Mouse (Mus musculus) liver, embryonic 14.5 days (tissue): ENCODE measurements around the gene Maco1. TPM values are rescaled to one million over a fixed set of nuclear protein-coding genes. Genes with fewer than 3 reads are reported as not detected.

Source experiments
- ATAC-seq: fragments of 200-750 bp; cut with Nextera tagmentation; 2 replicates; pipeline ENCODE4 v1.8.0; 2017; ENCODE audit warnings: moderate number of reproducible peaks, mild to moderate bottlenecking, moderate library complexity; ENCODE audit not compliant: insufficient read depth
- DNase-seq, 3 experiments: peaks; one replicate each; pipeline ENCODE4 v3.0.0-alpha.2; 2012 to 2013; ENCODE audit warnings: low read depth in 3 of 3, low spot score in 3 of 3
- H3K27ac ChIP-seq: fragments of 300-500 bp; sonication (generic); 2 replicates; pipeline ENCODE4 v1.5.1; 2014; ENCODE audit warnings: moderate library complexity, mild to moderate bottlenecking, control low read depth, inconsistent platforms
- H3K27me3 ChIP-seq: fragments of 300-500 bp; sonication (generic); 2 replicates; pipeline ENCODE4 v1.6.1; 2014; ENCODE audit warnings: mild to moderate bottlenecking, low read length, moderate library complexity; ENCODE audit not compliant: control insufficient read depth, insufficient read depth
- H3K36me3 ChIP-seq: fragments of 300-500 bp; sonication (generic); replicated peaks from 2 replicates; pipeline ENCODE4 v1.6.1; 2014; ENCODE audit warnings: low read depth; ENCODE audit not compliant: control insufficient read depth, insufficient read depth
- H3K4me1 ChIP-seq, 2 experiments: fragments of 200-500 bp in 1 of 2; fragments of 300-500 bp in 1 of 2; sonication (generic) in 1 of 2; replicated peaks; 2 replicates each; pipeline ENCODE4 v1.6.1; 2012 to 2014; ENCODE audit warnings: antibody characterized with exemption in 1 of 2, inconsistent platforms in 1 of 2, low read length in 1 of 2; ENCODE audit not compliant: control insufficient read depth in 2 of 2, insufficient read depth in 2 of 2
- H3K4me2 ChIP-seq: fragments of 300-500 bp; sonication (generic); 2 replicates; pipeline ENCODE4 v1.6.1; 2014; ENCODE audit warnings: low read depth, mild to moderate bottlenecking, control low read depth, moderate library complexity
- H3K4me3 ChIP-seq, 2 experiments: fragments of 200-500 bp in 1 of 2; fragments of 300-500 bp in 1 of 2; sonication (generic) in 1 of 2; 2 replicates each; pipeline ENCODE4 v1.5.1; 2012 to 2014; ENCODE audit warnings: low read depth in 2 of 2, low read length in 2 of 2, mild to moderate bottlenecking in 2 of 2, control low read depth in 1 of 2, inconsistent platforms in 1 of 2, moderate library complexity in 1 of 2; ENCODE audit not compliant: insufficient read depth in 1 of 2
- H3K9ac ChIP-seq: fragments of 300-500 bp; sonication (generic); replicated peaks from 2 replicates; pipeline ENCODE4 v1.6.1; 2014; ENCODE audit warnings: mild to moderate bottlenecking, control low read depth, moderate library complexity
- H3K9me3 ChIP-seq: fragments of 300-500 bp; sonication (generic); 2 replicates; pipeline ENCODE4 v1.6.1; 2016; ENCODE audit warnings: low read length, mixed read lengths; ENCODE audit not compliant: control insufficient read depth
- CTCF ChIP-seq: IDR thresholded peaks from 2 replicates; pipeline ENCODE4 v1.5.1; 2016; ENCODE audit warnings: antibody characterized with exemption, low read depth, control low read depth
- EP300 ChIP-seq: IDR thresholded peaks from 2 replicates; pipeline ENCODE4 v1.6.1; 2016; ENCODE audit warnings: antibody characterized with exemption, low read depth
- WGBS: fragments of 180-500 bp; shearing (Covaris S2); extraction: QIAGEN DNeasy Blood & Tissue Kit; methylation state at CpG from one replicate; pipeline ENCODE4 v1.1.7; 2014; ENCODE audit not compliant: insufficient replicate concordance; 5-methylcytosine and 5-hydroxymethylcytosine counted together
- polyA plus RNA-seq, 2 experiments: library from polyadenylated mRNA; depleted of rRNA in 1 of 2; stranded (reverse) in 1 of 2; unstranded in 1 of 2; fragments of >200 nt; fragmentation: Nextera tagmentation in 1 of 2; extraction: Ambion mirVana in 1 of 2; gene quantifications; 2 replicates each; pipeline versions ENCODE4 v1.2.1 to v1.2.3; 2012 to 2014

Gene Maco1
- polyA plus RNA-seq, 2 experiments, result 9.3 to 13.0 TPM

DNA sequence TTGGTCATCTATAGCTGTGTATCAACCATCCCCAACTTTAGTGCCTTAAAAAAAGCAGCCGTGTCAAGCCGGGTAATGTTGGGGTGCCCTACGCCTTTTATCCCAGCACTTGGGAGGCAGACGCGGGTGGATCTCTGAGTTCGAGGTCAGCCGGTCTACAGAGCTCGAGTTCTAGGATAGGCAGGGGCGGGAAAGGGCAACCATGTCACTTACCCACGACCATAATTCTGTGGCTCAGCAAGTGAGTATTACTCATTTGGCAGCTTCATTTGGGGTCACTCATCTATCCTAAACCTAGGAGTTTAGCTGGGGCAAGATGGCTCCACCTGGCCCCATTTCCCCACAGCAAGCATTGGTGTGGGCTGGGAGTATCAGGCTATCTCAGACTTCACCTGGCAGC lies 14.9 kb upstream of the Maco1 start:
- H3K9me3 ChIP-seq, result no peaks in the 10 kb centered on the region
- peak overlapping the region; percentile 99 for H3K27ac ChIP-seq
- TF ChIP-seq CTCF (no peak), EP300 (no peak)
- peak overlapping the region; percentile 62 to 95 for H3K4me3 ChIP-seq
- ATAC-seq, result no peak
- H3K9ac ChIP-seq, result peak overlapping the region; percentile 92
- H3K4me1 ChIP-seq, result peaks cover 43 to 53% of the 10 kb centered on the region in 2 experiments
- DNase-seq, result no peak
- H3K4me2 ChIP-seq, result peak overlapping the region; percentile 97
- 64% methylated on average over 10 of the region's 10 CpGs for WGBS
- H3K36me3 ChIP-seq, result peaks cover 56% of the 10 kb centered on the region
- H3K27me3 ChIP-seq, result no peaks in the 10 kb centered on the region

DNA sequence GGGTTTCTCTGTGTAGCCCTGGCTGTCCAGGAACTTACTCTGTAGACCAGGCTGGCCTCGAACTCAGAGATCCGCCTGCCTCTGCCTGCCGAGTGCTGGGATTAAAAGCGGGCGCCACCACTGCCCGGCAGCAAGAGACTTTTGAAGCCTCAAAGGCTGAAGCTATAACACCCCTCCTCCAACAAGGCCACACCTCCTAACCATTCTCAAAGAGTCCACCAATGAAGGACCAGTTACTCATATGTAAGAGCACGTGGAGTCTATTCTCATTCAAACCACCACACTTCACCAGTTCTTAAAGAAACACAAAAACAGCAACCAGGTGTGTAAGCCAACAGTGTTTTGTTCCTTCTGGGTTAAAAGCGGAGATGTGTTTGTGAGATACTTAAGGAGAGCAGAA lies 14.5 kb upstream of the Maco1 start:
- H3K4me1 ChIP-seq, result peaks cover 47 to 55% of the 10 kb centered on the region in 2 experiments
- TF ChIP-seq EP300, result no peak
- peak overlapping the region; percentile 97 for H3K4me2 ChIP-seq

DNA sequence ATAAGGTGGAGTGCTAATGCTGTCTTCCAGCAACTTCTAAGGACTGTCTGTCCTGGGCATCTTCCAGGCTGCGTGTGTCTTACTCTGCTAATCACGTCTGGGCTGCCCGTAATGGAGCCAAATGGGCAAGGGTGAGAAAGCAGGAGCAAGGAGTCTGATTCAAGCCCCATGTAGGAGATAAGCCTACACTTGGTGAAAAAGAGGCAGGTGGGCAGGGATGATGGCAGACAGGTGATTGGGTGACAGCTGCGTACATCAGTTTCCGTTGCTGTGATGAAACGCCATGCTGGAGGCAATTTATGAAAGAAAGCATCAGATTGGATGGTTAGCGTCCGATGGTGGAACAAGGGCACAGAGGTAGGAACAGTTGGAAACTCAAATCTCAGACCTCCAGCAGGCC lies 14.1 kb upstream of the Maco1 start:
- H3K9ac ChIP-seq, result peak overlapping the region; percentile 97
- peak overlapping the region; percentile 62 to 95 for H3K4me3 ChIP-seq
- H3K27ac ChIP-seq, result peak overlapping the region; percentile 99
- H3K4me2 ChIP-seq, result peak overlapping the region; percentile 97
- no peaks in the 10 kb centered on the region for H3K9me3 ChIP-seq
- peaks cover 49% of the 10 kb centered on the region for H3K36me3 ChIP-seq
- TF ChIP-seq CTCF (no peak), EP300 (no peak)
- no peaks in the 10 kb centered on the region for H3K27me3 ChIP-seq
- 82% methylated on average over 8 of the region's 8 CpGs for WGBS
- no peak for ATAC-seq
- H3K4me1 ChIP-seq, result peaks cover 48 to 55% of the 10 kb centered on the region in 2 experiments
- DNase-seq, result no peak

More for the DNA sequence above, 14.5 kb upstream of the Maco1 start:
- H3K27ac ChIP-seq, result peak overlapping the region; percentile 99
- no peaks in the 10 kb centered on the region for H3K27me3 ChIP-seq
- H3K9me3 ChIP-seq, result no peaks in the 10 kb centered on the region
- DNase-seq, result no peak
- no peak for ATAC-seq
- peak overlapping the region; percentile 62 to 95 for H3K4me3 ChIP-seq
- peak overlapping the region; percentile 97 for H3K9ac ChIP-seq
- 56% methylated on average over 8 of the region's 8 CpGs for WGBS
- H3K36me3 ChIP-seq, result peaks cover 53% of the 10 kb centered on the region

DNA sequence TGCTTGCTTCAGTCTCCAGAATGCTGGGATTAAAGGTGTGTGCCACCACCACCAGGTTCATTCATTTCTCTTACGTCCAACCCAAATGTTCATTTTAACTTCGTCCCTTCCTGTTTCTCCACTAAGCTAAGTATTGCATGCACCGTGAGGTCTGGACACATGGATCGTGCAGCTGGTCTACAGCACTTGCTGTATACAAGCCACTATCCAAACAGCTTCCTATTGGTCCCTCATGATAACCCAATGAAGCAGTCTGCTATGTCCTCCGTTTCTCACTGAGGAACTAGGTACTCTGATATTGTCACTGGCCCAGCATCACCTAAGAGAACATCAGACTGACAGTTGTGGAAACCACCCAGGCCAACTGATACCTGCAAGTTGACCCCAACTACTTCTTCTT lies 12.6 kb upstream of the Maco1 start:
- peaks cover 38% of the 10 kb centered on the region for H3K36me3 ChIP-seq
- H3K27ac ChIP-seq, result peak overlapping the region; percentile 99
- H3K27me3 ChIP-seq, result no peaks in the 10 kb centered on the region
- H3K4me1 ChIP-seq, result peaks cover 38 to 46% of the 10 kb centered on the region in 2 experiments
- 19% methylated on average over 5 of the region's 5 CpGs for WGBS
- ATAC-seq, result peak; percentile 7; the same call in 1 of the 2 replicates
- no peak for DNase-seq
- H3K9ac ChIP-seq, result peak overlapping the region; percentile 97
- peak overlapping the region; percentile 95 to 97 for H3K4me3 ChIP-seq
- TF ChIP-seq CTCF, result no peak
- no peak for TF ChIP-seq EP300
- peak overlapping the region; percentile 97 for H3K4me2 ChIP-seq
- no peaks in the 10 kb centered on the region for H3K9me3 ChIP-seq

DNA sequence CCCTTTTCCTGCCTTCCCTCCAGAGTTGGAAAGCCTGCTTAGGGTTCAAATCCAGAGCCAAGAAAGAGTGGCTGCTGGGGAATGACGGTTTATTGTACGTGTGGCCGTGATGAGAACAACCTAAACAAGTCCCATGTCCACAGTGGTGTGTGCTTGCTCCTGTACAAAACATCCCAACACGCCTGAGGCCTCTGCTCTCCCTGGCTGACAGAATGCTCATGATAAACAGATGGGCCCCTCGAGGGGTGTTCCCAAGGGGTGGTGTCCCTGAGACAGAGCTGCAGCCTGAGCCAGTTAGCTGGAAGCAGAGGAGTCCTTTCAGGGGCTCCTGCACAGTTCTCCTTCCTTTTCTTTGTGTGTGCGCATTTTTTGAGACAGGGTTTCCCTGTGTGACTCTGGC lies 12.2 kb upstream of the Maco1 start:
- Histone ChIP-seq H3K9me3 (no peaks in the 10 kb centered on the region), H3K4me2 (peak overlapping the region; percentile 97), H3K4me1 (peaks cover 34 to 42% of the 10 kb centered on the region in 2 experiments), H3K9ac (peak overlapping the region; percentile 97), H3K27me3 (no peaks in the 10 kb centered on the region), H3K36me3 (peaks cover 34% of the 10 kb centered on the region), H3K27ac (peak overlapping the region; percentile 99), H3K4me3 (peak overlapping the region; percentile 95 to 97)
- TF ChIP-seq EP300 (peak; percentile 63), CTCF (0 out of 2 replicates have a peak, but pooled peaks have one; percentile 10)
- ATAC-seq (peak; percentile 73), DNase-seq (peak; percentile 82 to 86 (median 85))
- 15% methylated on average over 6 of the region's 6 CpGs for WGBS
